Mouse (Mus musculus) testis, adult 2 months (tissue): Measurements from ENCODE around the gene Sptbn1. TPM values are rescaled to one million over a fixed set of nuclear protein-coding genes. Genes with fewer than 3 reads are reported as not detected.

ENCODE experiments used
- H3K27ac ChIP-seq: fragments of 200-500 bp; 2 replicates; pipeline ENCODE4 v1.5.1; 2012; ENCODE audit warnings: low read depth, low read length; ENCODE audit not compliant: control insufficient read depth, insufficient read depth
- H3K27me3 ChIP-seq: fragments of 200-500 bp; 2 replicates; pipeline ENCODE4 v1.6.1; 2012; ENCODE audit warnings: mild to moderate bottlenecking, low read length, moderate library complexity; ENCODE audit not compliant: control insufficient read depth, insufficient read depth
- H3K36me3 ChIP-seq: fragments of 200-500 bp; 2 replicates; pipeline ENCODE4 v1.6.1; 2012; ENCODE audit warnings: mild to moderate bottlenecking, low read length; ENCODE audit not compliant: control insufficient read depth, insufficient read depth
- H3K4me1 ChIP-seq: fragments of 200-500 bp; 2 replicates; pipeline ENCODE4 v1.6.1; 2012; ENCODE audit warnings: low read length; ENCODE audit not compliant: control insufficient read depth, insufficient read depth
- H3K4me3 ChIP-seq: fragments of 200-500 bp; 2 replicates; pipeline ENCODE4 v1.5.1; 2012; ENCODE audit warnings: low read depth, mild to moderate bottlenecking, low read length, moderate library complexity, mixed read lengths; ENCODE audit not compliant: control insufficient read depth
- CTCF ChIP-seq: fragments of 200-500 bp; IDR thresholded peaks from 2 replicates; pipeline ENCODE4 v1.5.1; 2012; ENCODE audit warnings: low read depth, mild to moderate bottlenecking, inconsistent platforms, low read length, moderate library complexity; ENCODE audit not compliant: control insufficient read depth, insufficient read depth, insufficient replicate concordance
- POLR2A ChIP-seq: fragments of 200-500 bp; IDR thresholded peaks from 2 replicates; pipeline ENCODE4 v1.6.1; 2012; ENCODE audit warnings: low read depth, mild to moderate bottlenecking, inconsistent platforms, low read length, moderate library complexity; ENCODE audit not compliant: control insufficient read depth
- polyA plus RNA-seq: library from polyadenylated mRNA; depleted of rRNA; stranded (reverse); fragments of >200 nt; gene quantifications from 2 replicates; pipeline ENCODE4 v1.2.3, GENCODE M21; 2012

The Sptbn1 gene
- polyA plus RNA-seq, 1 experiment: 21.8 TPM

GRCm38 (mm10) chr11:30251294-30251904 is 16.6 kb downstream of the Sptbn1 start:
- Histone ChIP-seq H3K27ac (peak overlapping the region; percentile 6; the same call in 1 of the 2 replicates), H3K27me3 (no peaks in the 10 kb centered on the region), H3K36me3 (no peaks in the 10 kb centered on the region), H3K4me3 (no peak overlapping the region), H3K4me1 (no peaks in the 10 kb centered on the region)
- TF ChIP-seq CTCF (no peak), POLR2A (no peak)

GRCm38 (mm10) chr11:30249452-30250016 is 18.4 kb downstream of the Sptbn1 start:
- Histone ChIP-seq H3K4me1 (peaks cover 2% of the 10 kb centered on the region), H3K27me3 (no peaks in the 10 kb centered on the region), H3K4me3 (no peak overlapping the region), H3K36me3 (no peaks in the 10 kb centered on the region), H3K27ac (no peak overlapping the region)
- TF ChIP-seq CTCF (no peak), POLR2A (no peak)

- H3K27ac ChIP-seq: 0 out of 2 replicates have a peak overlapping the region, but pooled peaks have one; percentile 11
- H3K27me3 ChIP-seq: no peaks in the 10 kb centered on the region
- no peak overlapping the region for H3K4me3 ChIP-seq
- TF ChIP-seq CTCF (no peak), POLR2A (no peak)
- peaks cover 2% of the 10 kb centered on the region for H3K4me1 ChIP-seq
- no peaks in the 10 kb centered on the region for H3K36me3 ChIP-seq
Observed at GRCm38 (mm10) chr11:30247106-30247505, 20.9 kb downstream of the Sptbn1 start.

GRCm38 (mm10) chr11:30246161-30246560 is 21.8 kb downstream of the Sptbn1 start:
- H3K27ac ChIP-seq: no peak overlapping the region
- H3K27me3 ChIP-seq: no peaks in the 10 kb centered on the region
- H3K36me3 ChIP-seq: no peaks in the 10 kb centered on the region
- H3K4me1 ChIP-seq: peaks cover 2% of the 10 kb centered on the region
- no peak overlapping the region for H3K4me3 ChIP-seq
- TF ChIP-seq POLR2A: no peak
- TF ChIP-seq CTCF: no peak

GRCm38 (mm10) chr11:30244172-30244571 is 23.8 kb downstream of the Sptbn1 start:
- H3K4me1 ChIP-seq: peaks cover 5% of the 10 kb centered on the region
- no peak overlapping the region for H3K27ac ChIP-seq
- H3K27me3 ChIP-seq: no peaks in the 10 kb centered on the region
- TF ChIP-seq POLR2A (no peak), CTCF (no peak)
- no peak overlapping the region for H3K4me3 ChIP-seq
- H3K36me3 ChIP-seq: no peaks in the 10 kb centered on the region

- H3K4me3 ChIP-seq: peak overlapping the region; percentile 73
- H3K4me1 ChIP-seq: peaks cover 5% of the 10 kb centered on the region
- no peaks in the 10 kb centered on the region for H3K36me3 ChIP-seq
- no peaks in the 10 kb centered on the region for H3K27me3 ChIP-seq
- TF ChIP-seq POLR2A: no peak
- H3K27ac ChIP-seq: no peak overlapping the region
Observed at GRCm38 (mm10) chr11:30243591-30243990, 24.4 kb downstream of the Sptbn1 start.

- H3K4me3 ChIP-seq: peak overlapping the region; percentile 37
- peaks cover 6% of the 10 kb centered on the region for H3K4me1 ChIP-seq
- H3K27ac ChIP-seq: no peak overlapping the region
- no peak for TF ChIP-seq CTCF
- no peaks in the 10 kb centered on the region for H3K36me3 ChIP-seq
- H3K27me3 ChIP-seq: no peaks in the 10 kb centered on the region
Observed at GRCm38 (mm10) chr11:30240861-30241260, 27.1 kb downstream of the Sptbn1 start.
